Mouse (Mus musculus) gastrocnemius, postnatal 25 days (tissue): Measurements from ENCODE around the gene Pik3r3. TPM values are rescaled to one million over a fixed set of nuclear protein-coding genes. Genes with fewer than 3 reads are reported as not detected.
"Not testable (repeated sequence)": the region's sequence is repeated elsewhere in the genome, so short reads cannot be mapped to it uniquely, and the experiment has no call there.

Experiments used
- DNase-seq: peaks from one replicate; pipeline ENCODE4 v3.0.0; 2022
- long read RNA-seq, 2 experiments: library from polyadenylated mRNA; stranded (forward); transcript quantifications; one replicate each; pipeline ENCODE4 v2.0.0; 2021
- total RNA-seq, 2 experiments: library from RNA; stranded (reverse); gene quantifications; 1 replicate in 1 of 2; 2 replicates in 1 of 2; pipeline ENCODE4 v1.2.3; 2021

Pik3r3 gene
- total RNA-seq, result 1 to 10 TPM; 5.3 to 6.8 TPM
- long read RNA-seq, experiment 1, partial matches to known transcripts, result 0 of 1 reads
- long read RNA-seq, experiment 1, other reads (novel, unspliced or antisense), result 1 of 1 reads
- long read RNA-seq, experiment 2, partial matches to known transcripts, result 0 of 1 reads
- long read RNA-seq, experiment 2, other reads (novel, unspliced or antisense), result 1 of 1 reads

GRCm38 (mm10) chr4:116221140-116221851, at the start of gene Pik3r3:
Gene Pik3r3 (plus strand): TSS chr4:116221618.
- DNase-seq, result peak; percentile 98

GRCm38 (mm10) chr4:116173072-116173471, 48.3 kb upstream of the Pik3r3 start, which contains the start of the genes 1700042G07Rik and Gm49337:
Gene 1700042G07Rik (plus strand): TSS chr4:116173372.
Gene Gm49337 (plus strand): TSS chr4:116173384.
- no peak for DNase-seq

DNA sequence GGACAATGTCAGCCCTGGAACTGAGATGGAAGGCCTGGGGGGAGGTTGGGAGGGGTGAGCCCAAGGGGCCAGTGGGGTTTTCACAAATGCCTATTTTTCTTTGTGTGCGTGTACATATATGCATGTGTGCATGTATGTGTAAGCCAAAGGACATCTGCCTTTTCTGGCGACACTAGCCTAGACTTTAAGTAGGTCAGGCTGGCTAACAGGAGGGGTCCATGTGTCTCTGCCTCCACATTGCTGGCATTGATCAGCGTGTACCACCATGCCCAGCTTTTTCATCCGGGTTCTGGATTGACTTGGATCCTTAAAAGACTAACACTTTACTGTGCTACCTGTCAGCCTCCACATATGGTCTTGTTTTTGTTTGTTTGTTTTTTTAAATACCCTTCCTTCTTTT, 47.7 kb upstream of the Pik3r3 start:
- DNase-seq, result no peak

DNA sequence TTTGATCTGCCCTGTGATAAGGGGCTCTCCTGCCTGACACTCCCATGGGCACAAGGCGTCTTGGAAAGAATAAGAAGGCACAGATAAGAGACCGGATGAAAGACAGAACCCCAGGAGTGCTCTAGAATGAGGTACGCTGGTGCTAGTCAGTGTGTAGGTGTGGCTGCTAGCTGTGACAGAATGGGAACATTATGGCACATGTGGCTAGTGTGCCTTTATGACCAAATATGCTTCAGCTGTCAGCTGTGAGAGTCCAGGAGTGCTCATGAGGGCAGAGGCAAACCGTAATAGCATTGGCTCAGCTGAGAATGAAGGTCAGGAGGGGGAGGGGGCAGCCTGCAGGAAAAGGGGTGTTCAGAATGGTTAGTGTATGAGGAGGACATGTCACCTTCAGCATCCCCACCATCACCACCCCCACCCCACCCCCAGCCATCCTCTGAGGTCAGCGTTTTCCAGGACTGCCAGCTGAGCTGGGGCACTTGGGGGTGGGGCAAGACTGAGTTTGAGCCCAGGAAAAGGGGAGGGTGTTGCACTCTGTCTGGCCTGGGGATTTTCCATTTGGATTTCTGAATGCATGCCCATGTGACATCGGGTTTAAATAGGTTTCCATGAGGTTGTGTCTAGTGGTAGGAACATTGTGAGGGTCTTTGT, 46.8 kb upstream of the Pik3r3 start:
- no peak for DNase-seq

DNA sequence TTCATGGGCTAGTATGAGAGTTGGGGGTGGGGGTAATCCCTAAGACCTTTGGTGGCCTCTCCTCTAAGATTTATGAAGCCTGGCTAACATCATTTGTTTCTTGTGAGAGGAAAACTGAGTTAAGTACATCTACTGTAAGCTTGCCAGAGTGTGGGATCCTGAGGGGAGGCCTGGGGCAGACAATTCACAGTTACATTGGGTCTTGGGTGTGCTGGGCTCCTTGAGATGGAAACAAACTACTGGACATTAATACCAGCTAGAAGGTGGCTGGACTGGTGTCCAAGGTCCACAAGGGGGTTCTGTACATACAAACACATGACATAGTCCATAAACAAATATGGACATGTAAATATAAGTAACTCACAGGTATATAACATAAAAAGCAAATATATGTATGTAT, 46.3 kb upstream of the Pik3r3 start:
- no peak for DNase-seq

GRCm38 (mm10) chr4:116175711-116176542, 45.5 kb upstream of the Pik3r3 start:
- no peak for DNase-seq

DNA sequence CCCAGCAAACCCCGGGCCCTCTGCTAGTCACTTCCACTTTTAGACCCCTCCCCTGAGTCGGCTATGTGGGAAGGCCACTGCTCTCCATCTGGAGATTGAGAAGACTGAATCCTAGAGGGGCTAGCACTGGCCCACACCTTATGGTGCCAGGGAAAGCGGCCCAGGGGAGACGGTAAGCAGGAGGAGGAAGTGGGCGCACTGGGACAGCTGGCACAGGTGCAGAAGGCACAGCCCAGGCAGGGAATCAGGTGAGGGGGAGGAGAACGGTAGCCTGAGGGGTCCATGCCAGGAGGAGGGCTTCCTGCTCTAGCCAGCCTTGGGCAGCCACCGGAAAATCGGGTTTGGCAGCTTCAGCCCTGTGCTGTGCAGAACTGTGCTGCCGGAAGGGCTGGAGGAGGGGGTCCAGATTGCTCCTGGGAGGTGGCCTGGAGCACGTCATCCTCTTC, 44.9 kb upstream of the Pik3r3 start:
- DNase-seq, result peak; percentile 64

DNA sequence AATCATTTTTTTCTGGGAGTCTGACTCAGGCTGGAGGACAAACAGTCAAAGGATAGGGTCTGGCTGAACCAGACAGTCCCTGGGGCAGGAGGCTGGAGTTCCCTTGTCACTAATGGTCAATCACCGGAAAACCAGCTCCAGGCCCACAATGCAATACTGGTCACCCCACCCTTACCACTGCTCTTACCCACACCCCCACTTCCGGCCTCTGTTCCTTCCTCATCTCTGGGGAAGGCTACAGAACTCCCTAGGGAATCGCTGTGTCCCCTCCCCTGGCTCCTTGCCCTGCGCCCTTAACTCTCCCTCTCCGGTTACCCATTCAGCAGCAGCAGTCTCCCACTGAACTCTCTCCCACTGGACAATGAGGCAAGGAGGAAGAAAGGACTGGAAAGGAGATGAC, 44.3 kb upstream of the Pik3r3 start:
- DNase-seq, result peak; percentile 75

GRCm38 (mm10) chr4:116182079-116182478, 39.3 kb upstream of the Pik3r3 start:
- DNase-seq, result no peak

DNA sequence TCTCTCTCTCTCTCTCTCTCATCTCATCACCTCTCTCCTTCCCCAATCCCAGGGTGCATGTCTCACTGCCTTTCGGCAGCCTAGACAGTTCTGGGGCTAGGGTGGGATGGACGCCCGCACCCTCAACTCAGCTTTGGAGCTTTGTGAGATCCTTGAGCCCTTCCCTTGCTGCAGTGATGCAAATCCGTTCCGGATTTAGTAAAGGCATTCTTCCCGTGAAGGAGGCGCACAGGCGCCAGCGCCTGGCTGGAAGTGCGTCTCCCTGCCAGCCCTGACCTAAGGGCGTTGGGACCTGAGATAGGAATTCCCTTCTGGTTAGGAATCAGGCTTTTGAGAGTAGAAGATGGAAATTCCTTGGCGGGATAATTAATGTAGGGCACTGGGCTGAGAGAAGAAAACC, 38.7 kb upstream of the Pik3r3 start:
- DNase-seq, result peak; percentile 31

DNA sequence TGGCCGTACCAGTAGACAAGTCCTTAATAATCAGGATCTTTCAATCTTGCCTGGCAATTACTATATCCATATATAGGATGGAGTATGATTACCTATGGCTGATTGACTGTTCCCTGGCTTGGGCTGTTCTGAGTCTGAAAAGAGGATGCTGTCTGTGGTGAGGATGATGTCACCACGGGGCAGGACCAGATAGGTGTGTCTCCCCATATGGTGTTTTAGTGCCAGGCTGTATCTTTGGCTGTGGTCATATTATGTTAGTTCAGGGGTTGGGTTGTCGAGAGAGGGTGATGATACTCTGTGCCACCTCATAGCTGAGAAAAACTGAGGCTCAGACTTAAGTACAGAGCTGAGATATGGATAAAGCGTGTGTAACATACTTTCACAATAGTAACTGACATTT, 36.3 kb upstream of the Pik3r3 start:
- no peak for DNase-seq

DNA sequence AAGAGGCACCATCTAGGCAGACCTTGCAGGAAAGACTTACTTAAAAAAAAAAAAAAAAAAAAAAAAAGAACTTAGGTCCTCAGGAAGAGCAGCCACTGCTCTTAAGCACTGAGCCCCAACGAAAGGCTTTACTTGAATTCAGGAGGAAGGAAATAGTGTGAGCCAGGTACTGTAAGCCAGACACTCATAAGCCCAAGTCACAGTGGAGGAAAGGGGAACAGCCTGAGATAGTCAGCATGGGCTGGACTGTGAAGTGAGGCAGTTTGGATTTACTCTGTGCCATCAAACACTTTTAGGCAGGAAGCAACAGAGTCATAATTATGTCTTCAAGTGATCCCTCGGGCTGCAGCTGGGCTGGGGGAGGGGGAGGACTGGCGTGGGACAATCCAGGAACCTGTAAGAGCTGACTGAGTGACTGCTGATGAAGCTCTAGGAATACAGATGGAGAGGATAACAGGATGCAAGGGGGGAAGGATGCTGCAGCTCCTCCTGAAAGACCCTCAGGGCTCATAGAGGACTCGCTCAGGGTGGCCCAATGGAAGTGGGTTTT, 29.1 kb upstream of the Pik3r3 start:
- no peak for DNase-seq

DNA sequence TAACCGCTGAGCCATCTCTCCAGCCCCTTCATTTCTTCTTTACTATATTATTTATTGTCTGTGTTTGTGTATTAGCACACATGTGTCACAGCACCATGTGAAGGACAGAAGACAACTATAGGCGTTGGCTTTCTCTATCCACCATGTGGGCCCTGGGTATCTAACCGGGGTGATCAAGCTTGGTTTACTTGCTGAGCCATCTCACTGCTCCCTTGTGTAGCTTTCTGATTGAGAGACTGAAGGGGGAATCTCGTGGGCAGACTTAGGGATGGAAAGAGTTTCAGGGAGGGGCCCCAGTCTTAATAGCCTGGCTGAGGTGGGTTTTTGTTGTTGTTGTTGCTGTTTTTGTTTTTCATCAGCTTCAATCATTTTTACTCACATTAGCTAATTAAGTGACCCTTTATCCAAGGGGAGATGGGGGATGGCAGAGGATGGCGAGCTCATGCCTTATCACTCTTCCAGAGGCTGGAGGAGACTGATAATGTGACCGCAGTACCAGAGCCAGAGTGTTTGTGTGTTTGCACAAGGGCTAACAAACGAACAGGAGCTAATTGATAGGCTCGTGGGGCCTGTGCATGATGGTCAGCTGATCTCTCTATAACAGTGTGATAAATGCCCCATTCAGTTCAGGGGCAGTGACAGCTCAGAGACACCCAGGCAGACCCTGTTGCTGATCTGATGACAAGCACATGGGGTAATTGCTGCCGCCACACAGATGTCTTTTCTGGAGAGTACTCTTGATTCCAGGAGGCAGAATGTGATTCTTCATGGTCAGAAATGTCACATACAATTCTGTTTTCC, 27.6 kb upstream of the Pik3r3 start:
- DNase-seq, result no peak

DNA sequence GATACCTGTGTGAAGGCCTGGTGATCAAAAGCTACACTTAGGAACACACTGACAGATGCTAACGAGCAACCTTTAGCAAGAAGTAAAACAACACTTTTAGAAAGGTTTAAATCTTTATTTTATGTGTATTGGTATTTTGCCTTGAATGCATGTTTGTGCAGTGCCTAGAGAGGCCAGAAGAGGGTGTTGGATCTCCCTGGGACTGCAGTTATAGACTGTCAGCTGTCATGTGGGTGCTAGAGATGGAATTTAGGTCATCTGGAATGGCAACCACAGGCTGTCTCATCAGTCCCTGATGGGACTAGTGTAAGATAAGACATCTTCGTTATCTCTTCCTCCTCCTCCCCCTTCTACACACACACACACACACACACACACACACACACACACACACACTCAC, 23.0 kb upstream of the Pik3r3 start:
- no peak for DNase-seq

GRCm38 (mm10) chr4:116204422-116204821, 17.0 kb upstream of the Pik3r3 start:
- no peak for DNase-seq

- DNase-seq, result no peak
Measured at GRCm38 (mm10) chr4:116206531-116206930, 14.9 kb upstream of the Pik3r3 start.

- no peak for DNase-seq
Measured at GRCm38 (mm10) chr4:116208891-116209290, 12.5 kb upstream of the Pik3r3 start.

DNA sequence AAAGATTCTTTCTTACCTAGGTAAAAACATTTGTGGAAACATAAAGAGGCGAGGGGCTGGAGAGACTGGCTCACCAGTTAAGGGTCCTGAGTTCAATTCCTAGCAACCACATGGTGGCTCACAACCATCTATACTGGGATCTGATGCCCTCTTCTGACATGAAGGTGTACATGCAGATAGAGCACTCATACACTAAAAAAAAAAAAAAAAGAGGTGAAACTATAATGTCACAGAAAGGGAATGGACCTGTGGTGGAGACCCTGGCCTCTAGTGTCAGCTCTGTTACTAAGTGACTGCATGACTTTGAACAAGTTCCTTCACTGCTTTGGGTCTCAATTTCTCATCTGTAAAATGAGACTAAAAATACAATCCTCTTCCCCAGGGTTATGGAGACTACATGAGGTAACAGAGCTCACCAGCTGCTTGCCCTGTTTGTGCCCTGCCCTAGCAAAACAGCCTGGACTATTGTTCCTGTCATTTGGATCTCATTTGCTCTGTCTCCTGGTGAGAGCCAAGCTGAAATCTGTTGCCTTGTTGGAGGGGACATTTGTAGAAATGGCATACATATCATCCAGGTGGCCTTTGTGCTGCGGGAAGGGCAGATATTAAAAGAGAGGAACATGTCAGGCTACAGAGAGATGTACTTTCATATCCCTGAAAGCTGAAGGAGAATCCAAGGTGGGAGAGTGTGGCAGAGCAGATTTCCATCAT, 5.4 kb upstream of the Pik3r3 start:
- DNase-seq, result no peak

GRCm38 (mm10) chr4:116217046-116217445, 4.4 kb upstream of the Pik3r3 start:
- no peak for DNase-seq

GRCm38 (mm10) chr4:116217661-116218060, 3.8 kb upstream of the Pik3r3 start:
- not testable (repeated sequence) for DNase-seq

DNA sequence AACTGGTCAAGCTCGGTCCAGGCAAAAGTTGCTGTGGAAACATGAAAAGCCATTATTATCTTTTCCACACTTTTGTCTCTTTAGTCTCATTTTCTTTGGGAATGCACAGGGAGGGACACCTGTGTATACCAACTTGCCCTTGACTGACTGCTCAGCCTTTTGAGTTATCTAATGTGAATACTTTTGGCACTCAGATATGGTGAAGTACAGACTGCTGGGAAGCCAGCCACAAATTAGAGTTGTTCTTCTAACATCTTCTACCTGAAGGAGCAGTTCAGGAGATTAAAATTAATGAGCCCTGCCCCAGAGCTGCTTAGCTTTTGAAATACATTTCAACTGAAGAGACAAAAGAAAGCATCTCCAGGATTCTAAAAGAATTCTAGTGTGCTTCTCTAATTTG, 2.4 kb upstream of the Pik3r3 start:
- no peak for DNase-seq
